Mouse (Mus musculus): ENCODE measurements around the gene Celsr2.

Celsr2 gene

DNA sequence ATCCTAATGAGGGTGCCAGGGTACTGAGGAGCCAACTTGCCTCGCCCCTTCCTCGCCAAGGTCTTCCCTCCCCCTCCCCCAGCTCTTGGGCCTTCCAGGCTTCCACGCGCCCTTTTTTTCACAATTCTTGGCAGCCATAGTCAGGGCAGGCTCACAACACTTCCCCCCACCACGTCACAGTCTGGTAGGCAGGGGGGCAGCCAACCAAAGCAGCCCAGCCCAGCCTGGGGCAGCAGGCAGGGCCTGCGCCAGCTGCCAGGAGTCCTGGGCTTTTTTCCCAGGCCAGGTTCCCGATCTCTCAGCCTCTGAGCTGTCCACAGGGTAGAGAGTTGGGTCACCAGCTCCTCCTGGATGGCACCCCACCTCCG is 3.6 kb downstream of the Celsr2 start:
- DNase-seq (ENCODE audit: low read depth, low spot score) = no peak

DNA sequence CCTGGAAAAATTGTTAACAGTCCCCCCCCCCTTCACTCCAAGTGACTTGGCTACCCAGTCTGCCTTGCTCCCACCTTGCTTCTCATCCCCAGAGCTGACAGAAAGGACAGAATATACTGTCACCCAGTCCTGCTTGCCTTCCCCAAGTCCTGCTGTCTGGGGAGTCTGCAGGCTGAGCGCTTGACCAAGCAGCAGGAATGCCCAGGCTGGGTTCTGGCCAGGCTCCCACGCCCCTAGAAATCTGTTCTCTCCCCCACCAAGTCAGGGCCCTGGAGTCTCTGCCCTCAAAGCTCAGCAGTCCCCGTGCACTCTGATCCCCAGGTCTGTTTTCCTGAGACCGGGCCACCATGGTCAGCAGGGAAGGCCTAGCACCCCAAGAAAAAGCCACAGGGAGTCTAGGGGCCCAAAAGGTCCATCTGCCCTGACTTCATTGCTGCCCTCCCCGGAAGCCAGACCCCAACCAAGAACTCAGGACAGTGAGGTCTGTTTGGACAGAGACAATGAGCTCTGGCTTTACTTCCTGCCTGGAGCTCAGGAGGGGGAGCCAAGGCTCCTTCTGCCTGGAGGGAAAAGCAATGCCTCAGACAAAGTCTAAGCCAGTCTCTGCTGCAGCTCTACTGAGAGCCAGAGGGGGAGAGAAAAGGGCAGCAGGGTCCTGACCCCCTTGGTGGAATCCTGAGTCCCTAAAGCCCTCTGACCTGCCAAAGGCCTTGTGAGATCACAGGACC is 4.2 kb downstream of the Celsr2 start:
- DNase-seq (ENCODE audit: low read depth, low spot score) = no peak

DNA sequence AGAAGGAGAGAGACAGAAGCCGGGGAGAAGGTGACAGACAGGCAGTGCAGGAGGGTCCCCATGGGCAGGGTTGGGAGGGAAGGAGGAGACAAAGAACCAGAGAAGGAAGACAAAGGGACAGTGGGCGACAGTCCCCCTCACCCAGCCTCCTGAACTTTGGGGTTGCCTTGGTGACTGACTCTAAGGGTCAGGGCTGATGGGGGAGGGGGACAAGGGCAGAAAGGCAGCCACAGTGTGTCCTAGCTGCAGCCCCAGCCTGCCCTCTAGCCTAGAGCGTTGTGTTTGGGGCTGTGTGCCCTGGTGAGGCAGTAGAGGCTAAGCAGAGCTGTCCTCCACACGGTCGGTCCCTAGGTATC is 5.0 kb downstream of the Celsr2 start:
- no peak for DNase-seq (ENCODE audit: low read depth, low spot score)

DNA sequence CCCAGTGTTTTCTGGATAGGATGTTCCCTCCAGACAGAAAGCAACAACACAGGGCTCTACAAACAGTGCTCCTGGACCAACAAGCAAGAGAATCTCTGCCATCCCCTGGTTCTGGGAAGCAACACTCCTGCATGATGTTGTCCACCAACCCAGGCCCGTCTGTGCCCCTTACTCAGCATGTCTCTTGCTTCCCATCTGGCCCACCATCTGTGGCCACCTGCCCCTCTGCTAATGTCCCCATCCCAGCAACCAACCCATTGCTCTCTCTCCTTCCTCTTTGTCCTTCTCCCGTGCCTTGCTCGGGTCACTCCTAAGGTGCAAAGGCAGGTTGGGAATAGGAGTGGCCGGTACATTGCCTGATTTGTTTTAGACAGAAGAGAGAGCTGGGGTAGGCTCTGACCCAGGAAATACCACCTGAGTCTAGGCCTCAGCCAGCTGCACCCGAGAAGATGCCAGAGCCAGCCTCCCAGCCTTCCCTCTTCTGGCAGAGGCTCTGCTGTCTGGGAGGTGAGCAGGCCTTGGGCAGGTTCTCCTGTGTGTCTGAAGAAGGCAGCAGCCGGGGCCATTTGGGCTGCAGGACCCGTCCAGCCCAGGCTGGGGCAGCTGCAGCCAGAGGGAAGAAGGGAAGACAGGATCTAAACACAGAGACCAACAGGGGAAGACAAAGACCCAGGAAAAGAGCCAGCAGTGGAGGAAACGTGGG is 5.5 kb downstream of the Celsr2 start:
- DNase-seq (ENCODE audit: low read depth, low spot score) = no peak

DNA sequence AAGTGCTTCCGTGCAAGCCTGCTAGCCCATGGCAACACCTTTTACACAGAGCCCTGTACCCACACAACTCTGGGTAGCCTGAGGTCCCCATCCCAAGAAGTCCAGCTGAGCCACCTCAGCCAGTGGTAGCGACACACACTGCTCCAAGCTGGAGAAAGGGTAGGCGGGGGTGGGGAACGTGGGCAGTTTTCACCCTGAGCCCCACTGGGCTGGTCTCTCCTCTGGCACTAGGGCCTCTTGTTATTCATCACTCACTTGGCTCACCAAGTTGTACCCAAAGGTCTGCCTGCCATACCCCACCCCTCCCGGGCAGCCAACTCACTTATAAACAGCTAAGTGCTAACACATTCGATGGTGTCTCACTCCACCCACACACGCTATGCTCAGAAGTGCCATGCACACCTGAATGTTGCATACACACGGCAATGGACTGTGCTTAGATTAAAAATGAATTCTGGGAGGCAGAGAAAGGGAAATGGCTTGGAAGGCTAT is 6.8 kb downstream of the Celsr2 start:
- no peak for DNase-seq (ENCODE audit: low read depth, low spot score)

DNA sequence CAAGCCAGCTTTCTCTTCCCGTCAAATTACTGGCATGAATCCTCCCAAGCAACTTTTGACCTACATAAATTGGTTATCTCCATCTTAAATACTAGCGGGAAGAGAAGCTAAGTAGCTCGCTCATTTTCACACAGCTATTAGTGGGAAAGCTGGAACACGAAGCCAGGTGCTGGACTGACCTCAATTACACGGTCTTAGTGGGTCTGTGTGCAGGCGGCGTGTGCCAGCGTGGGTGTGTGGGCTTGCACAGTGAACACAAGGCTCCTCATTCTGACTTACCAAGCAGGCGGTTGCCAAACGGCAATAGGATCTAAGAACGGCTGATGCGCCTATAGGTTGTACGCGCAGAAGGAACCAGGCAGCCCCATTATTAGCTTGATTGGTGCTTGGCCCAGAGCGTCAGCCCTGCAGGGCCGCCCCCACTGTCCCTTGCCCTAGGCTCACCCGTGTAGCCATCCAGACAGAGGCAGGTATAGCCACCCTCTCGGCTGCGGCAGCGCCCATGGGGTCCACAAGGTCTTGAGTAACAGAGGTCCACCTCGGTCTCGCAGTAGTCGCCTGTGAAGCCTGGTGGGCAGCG is 9.0 kb downstream of the Celsr2 start:
- no peak for DNase-seq (ENCODE audit: low read depth, low spot score)

DNA sequence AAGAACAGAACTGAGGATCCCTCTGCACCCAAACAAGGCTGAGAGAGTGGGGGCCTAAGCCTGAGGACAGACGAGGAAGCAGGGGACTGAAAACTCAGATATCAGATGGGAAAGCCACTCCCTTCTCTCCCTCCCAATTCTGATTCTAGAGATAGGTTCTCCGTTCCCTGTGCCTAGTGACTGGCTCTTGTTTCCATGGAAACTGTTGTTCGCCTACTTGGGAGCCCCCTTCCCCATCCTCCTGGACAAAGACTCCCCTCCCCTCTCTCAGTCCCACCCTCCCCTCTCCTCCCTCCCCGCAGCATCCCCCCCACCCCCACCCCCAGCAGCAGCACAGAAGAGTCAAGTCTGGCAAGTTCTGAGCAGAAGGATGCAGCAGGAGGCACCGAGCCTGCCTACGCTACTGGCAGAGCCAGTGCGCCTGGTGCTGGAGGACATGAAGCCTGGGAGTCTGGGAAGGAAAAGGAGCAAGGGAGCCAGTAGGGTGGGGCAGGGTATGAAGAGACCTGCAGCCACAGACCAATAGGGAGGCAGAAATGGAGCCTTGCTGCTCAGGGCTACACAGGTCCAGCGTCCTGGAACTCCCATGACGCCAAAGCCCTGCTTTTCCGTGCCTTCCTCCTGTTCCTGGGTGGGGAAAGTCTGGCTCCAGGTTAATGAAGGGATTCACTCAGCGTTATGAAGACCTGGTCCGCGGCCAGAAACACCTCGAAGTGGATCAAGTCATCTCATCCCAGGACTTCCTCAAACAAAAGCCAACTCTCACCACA is 9.6 kb downstream of the Celsr2 start:
- no peak for DNase-seq (ENCODE audit: low read depth, low spot score)

DNA sequence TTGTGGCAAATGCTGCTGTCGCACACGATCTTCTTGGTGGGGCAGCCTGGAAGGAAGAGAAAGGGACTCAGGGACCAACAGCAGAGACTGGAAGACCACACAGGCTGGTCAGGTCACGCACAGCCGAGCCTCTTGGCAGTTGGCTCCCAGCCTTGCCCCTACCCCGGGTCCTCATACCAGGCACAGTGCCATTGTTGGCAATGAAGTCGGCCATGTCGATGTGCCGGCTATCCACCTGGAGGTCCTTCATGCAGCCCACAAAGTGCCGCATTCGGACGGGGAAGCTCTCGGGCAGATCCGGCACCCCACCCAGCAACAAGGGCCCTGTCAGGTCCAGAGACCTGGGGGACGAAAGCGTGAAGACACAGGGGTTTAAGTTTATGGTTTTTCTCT is 12.8 kb downstream of the Celsr2 start:
- no peak for DNase-seq (ENCODE audit: low read depth, low spot score)

DNA sequence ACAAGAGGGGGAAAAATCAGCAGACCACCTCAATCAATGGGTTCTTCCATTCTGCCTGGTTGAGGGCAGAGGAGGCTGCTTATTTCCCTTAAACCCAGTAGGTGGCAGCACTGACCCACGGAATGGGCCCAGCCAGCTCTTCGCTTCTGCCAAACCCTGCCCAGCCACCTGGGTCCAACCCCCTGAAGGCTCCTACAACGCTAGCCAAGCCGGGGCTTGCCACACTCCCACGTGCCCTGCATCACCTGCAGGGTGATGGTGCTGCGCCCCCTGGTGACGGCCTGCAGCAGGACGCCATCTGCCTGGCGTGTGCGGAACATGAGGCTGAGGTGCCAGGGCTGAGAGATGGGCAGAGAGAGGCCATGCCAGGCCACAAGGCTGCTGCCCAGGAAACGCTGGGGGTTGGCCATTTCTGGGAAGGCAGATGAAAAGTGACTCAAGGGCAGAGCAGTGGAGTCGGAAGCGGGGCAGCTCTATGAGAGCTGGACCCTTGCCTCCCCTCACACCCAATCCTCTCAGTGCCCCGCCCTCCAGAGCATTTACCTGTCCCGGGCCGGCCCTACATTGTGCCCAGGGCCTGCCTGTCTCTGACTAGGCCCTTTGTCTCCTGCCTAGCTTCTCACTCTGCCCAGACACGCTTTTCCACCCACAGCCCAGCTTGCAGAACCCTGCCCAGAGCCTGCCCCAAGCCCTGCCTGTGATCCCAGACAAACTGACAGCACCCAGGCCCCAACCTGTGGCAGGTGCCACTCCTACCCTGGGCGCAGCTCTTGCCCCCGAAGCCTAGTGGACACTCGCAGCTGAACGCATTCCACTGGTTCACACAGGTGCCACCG is 13.4 kb downstream of the Celsr2 start:
- peak; percentile 77 for DNase-seq (ENCODE audit: low read depth, low spot score)

DNA sequence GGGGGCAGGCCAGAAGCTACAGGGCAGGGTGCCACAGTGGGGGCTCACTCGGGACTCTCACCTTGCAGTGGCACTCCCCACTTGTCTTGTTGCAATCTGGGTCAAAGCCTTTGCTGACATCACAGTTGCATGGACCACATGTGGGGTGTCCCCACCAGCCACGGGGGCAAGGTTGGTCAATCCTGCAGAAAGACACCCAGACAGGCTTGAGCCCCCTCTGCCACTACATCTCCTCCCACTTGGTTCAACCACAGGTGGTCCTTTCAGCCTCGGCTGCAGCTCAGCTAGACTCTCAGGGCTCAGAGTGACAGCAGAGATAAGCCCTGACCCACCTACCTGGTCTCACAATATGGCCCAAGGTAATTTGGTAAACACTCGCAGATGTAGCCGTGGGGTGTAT is 14.9 kb downstream of the Celsr2 start:
- no peak for DNase-seq (ENCODE audit: low read depth, low spot score)

DNA sequence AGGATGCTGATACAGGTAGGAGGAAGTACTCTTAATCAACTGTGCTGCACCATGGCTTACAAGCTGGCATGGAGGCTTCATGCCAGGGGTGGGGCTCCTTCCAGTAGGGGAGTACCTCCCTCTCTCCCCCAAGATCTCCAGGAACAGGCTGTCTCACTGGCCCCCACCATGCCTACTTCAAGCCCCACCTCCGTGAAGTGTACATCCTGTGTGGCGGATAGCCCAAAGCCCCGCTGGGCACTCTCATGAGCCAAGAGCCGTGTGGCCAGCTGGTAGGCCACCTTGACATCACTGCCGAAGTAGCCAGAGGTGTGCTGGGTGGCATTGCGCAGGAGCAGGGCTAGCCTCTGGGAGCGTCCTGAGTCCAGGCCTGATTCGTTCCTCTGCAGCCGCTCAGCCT is 17.1 kb downstream of the Celsr2 start:
- no peak for DNase-seq (ENCODE audit: low read depth, low spot score)

DNA sequence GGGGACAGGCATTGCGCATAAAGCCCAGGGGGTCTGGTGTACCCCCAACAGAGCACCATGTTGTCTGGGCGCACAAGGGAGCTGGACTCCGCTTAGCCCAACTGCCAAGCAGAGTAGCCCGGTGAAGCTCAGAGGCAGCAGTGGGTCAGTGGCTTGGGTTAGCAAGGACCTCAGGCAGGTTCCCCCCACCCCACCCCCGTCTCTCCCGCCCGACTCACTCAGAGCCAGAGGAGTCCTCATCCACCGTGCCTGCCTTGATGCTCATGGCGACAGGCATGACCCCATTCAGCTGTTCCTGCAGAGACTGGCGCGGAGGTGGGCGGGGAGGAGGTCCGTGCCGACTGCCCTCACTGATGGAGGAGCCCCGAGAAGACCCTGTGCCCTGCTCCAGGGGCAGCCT is 22.6 kb downstream of the Celsr2 start:
- DNase-seq (ENCODE audit: low read depth, low spot score) = no peak

DNA sequence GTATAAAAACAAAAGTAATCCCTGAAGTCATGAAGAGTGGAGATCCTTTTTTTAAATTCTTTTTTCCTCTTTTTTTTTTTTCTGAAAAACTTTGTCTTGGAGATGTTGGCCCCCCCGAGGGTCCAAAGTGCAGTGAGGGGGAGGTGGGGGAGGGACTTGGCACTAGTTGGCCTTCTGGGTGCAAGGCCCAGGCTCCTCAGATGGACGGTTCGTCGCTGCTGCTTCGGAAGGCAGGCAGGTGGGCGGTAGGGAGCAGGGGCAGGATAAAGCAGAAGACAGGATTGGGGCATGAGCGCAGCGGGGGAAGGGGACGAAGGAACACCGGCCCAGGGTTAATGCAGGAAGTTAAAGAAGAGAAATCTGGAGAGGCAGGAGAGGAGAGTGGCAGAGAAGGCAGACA is 23.1 kb downstream of the Celsr2 start:
- DNase-seq (ENCODE audit: low read depth, low spot score) = no peak

DNA sequence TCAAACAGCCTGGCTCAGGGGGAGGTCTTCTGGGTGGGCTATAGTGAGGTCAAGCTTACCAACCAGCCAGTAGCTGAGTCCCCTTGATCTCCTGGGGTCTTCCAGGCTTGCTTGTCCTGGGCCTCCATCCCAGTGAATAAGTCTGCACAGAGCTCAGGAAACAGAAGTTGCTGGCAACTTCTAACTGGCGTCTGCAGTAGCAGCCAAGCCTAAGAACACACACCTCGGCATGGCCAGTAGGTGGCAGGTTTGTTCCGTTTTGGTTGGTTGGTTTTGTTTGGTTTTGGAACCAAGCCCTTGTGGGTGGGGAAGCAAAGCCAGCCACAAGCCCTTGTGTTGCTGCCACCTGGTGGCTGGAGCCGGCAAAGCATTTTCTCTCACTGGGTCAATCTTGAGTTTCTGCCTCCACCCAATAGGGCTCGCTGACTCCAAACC is 26.2 kb downstream of the Celsr2 start:
- peak; percentile 94 for DNase-seq (ENCODE audit: low read depth, low spot score)

DNA sequence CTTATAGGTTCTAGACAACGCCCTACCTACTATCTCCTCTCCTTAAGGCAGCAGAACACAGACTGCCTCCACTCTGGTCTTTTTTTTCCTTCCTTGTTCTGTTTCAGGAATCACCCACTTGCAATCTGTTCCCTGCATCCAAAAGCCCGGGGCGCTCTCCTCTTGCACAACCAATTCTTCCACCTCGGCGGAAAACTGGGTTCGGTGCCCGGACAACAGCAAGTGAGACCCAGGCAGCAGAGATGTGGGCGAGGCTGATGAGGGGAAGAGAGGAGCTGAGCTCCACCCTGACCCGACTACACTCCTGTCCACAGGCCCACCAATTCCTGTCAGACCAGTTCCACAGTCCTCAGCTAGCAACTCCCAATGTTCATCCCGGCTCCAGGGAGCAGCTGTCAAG is 29.2 kb downstream of the Celsr2 start:
- no peak for DNase-seq (ENCODE audit: low read depth, low spot score)

DNA sequence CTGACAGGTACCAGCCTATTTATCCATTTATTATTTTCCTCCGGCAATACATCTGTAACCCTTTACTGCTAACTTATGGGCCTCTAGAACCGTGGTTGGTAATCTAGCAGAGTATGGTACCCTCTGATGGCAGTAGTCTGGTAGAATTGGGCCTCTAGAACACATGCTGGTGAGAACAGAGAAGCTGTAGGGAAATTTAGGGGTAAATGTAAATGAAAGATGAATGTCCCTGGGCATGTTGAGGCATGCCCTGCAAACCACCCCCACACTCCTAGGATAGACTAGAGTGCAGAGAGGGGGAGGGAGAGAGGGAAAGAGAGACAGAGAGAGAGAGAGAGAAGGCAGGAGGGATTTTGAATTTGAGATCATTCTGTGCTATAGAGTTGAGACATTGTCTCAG is 30.9 kb downstream of the Celsr2 start:
- DNase-seq (ENCODE audit: low read depth, low spot score) = no peak

DNA sequence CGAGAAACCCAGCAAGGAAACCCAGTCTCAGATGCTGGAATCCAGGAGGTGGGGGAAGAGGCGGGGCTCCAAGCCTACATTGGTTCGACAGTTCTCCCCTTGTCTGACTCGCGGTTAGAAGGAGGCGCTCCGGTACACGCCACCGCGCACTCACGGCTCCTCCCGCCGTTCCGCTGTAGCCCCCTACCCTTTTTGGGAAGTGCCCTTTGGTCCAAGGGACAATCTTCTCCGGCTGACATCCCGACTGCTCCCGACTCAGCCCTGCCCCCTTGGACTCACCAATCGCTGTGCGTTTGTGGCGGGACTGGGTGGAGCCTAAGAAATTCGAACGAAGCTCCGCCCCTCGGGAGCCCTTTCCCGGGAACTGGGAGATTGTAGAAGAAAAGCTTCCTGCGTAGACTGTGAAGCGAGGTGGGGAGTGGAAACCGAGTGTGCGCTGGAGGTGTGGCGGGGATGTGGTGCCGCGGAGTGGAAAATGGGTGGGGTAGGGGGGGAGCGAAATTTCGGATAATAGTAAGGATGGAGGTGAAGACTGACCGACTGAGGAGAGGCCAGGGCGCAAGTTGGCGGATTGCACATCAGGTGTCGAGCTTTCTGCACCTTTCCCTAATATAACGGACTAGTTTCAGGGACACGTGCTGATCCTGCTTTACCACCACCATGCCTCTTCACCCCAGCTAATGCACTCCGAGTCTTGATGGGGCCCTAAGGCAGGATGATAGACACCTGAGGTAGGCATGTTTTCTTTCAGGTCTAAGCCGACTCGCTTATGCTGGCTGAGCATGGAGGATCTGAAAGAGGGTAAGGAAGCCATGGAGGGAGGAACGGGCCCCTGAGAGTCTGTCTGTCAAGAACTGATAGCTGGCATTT is 31.6 kb downstream of the Celsr2 start, which contains the start of gene Psrc1:
Gene Psrc1, plus strand, starts transcription at position 355 of the 870 bp plus-strand sequence.
- peak; percentile 76 for DNase-seq (ENCODE audit: low read depth, low spot score)

DNA sequence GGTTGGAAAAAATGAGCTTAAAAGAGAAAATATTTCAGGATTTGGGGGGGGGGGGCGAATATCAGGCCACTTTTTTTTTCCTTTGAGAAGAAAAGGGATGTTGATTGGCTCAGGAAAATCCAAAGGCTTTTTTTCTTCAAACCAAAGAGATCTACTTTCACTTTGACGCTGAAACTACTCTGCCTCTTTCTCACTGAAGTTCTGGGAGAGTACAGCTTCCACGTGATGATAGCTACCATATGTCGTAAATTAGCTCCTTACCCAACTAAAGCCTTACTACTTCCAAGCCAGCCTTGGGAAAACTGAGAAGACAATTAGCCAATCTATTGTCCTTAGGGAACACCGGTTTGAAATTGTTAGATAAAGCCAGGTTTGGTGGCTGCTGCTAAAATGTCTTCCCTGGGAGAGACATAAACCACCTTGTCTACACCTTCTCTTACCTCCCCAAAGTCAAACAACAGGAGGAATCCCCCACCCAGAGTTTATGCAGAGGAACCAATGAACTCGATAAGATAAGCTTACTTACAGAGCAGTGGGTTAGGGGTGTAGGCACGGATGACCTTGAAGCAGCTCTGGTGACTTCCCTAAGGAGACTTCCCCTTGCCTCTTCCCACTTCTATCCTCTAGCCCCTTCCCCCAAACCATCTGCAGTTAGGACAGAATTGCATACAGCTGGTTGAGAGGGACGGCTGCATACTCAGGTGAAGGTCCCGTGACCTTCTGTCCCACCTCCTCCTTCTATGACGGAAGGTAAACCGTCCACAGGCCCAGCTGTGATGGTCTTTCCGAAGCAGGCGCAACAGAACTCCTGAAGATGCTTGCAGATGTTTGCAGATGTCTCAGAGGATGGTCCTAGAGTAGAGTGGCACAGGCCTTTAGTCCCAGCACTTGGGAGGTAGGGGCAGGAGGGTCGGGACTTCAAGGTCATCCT is 33.1 kb downstream of the Celsr2 start:
- no peak for DNase-seq (ENCODE audit: low read depth, low spot score)

DNA sequence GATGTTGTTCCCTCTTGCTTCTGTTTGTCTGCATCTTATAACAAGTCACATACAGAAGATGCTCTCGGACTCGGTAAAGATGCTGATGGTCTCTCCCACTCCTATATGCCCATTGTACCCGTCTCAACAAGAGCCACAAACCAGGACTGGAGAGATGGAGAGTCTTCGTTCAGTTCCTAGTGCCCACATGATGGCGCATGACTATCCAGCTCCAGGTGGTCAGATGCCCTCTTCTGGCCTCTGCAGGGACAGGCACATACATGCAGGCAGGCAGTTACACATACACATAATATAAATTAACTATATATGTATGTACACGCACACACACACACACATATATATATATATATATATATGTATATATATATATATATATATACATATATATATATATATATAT is 34.7 kb downstream of the Celsr2 start:
- no peak for DNase-seq (ENCODE audit: low read depth, low spot score)

Data from embryo, embryonic 11.5 days (tissue).